Mouse (Mus musculus): ENCODE data around the gene Camk2b. TPM values are rescaled to one million over a fixed set of nuclear protein-coding genes. Genes with fewer than 3 reads are reported as not detected.

Camk2b gene
- polyA plus RNA-seq, 1 experiment from 2014 or later: 1.1 TPM

DNA sequence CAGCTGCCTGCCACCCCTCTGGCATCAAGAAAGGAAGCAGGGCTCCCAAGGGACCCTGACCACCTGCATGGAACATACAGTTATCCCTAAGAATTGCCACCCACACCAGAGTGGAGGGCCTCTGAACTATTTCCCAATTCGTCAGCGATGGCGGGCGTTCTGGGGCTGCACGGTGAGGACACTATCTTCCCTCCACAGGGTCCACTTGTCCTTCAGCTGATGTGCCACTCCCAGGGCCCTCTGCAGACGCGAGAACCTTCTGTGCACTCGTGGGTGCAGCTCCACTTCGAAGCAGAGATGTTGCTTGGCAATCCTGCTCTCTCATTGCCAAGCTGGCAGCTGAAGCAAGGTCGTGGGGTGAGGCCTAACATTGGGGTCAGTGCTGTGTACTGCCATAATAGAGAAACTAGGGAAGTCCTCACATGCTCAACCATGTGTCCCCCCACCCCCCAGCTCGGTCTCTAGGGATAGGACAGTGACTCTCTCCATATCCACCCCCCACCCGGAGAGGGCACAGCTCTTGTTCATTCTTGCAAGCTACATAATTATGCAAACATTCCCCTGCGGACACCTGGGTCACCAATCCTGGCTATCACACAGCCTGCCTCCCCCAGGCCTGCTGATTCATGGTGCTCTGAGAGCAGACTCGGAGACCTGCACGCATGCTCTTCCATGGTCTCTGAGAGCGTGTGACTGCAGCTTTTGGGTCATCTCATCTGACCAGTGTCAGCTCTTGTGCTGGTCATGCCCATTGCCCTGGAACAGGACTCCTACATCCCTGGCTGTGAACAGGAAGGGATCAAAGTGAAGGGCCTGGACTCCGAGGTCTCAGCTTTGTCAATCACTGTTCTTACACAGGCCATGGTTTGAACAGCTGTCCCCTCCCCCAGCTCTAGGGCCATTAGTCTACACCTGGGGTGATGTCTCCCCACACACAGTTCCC, 45.0 kb downstream of the Camk2b start:
- Histone ChIP-seq H3K4me2 (ENCODE audit: low read depth, low read length) (no peak overlapping the region), H3K4me3 (ENCODE audit: low read length) (no peak overlapping the region), H3K27ac (ENCODE audit: low read length) (no peak overlapping the region), H3K27me3 (ENCODE audit: control insufficient read depth, insufficient read depth, low read depth, low read length) (no peaks in the 10 kb centered on the region), H3K9me3 (ENCODE audit: control insufficient read depth, low read length) (no peaks in the 10 kb centered on the region), H3K4me1 (replicated peaks; ENCODE audit: control insufficient read depth, insufficient read depth, low read length) (no peaks in the 10 kb centered on the region), H3K9ac (ENCODE audit: low read length) (no peak overlapping the region), H3K36me3 (ENCODE audit: control insufficient read depth, insufficient read depth, low read length) (no peaks in the 10 kb centered on the region)
- WGBS: 66% methylated on average over 17 of the region's 17 CpGs
- ATAC-seq (ENCODE audit: low read depth): no peak

GRCm38 (mm10) chr11:6020360-6020759, 45.8 kb downstream of the Camk2b start:
- Histone ChIP-seq H3K4me1 (replicated peaks; ENCODE audit: control insufficient read depth, insufficient read depth, low read length) (no peaks in the 10 kb centered on the region), H3K27ac (ENCODE audit: low read length) (no peak overlapping the region), H3K36me3 (ENCODE audit: control insufficient read depth, insufficient read depth, low read length) (no peaks in the 10 kb centered on the region), H3K4me3 (ENCODE audit: low read length) (no peak overlapping the region), H3K9me3 (ENCODE audit: control insufficient read depth, low read length) (no peaks in the 10 kb centered on the region), H3K4me2 (ENCODE audit: low read depth, low read length) (no peak overlapping the region), H3K9ac (ENCODE audit: low read length) (no peak overlapping the region), H3K27me3 (ENCODE audit: control insufficient read depth, insufficient read depth, low read depth, low read length) (no peaks in the 10 kb centered on the region)
- WGBS: 65% methylated on average over 5 of the region's 5 CpGs
- ATAC-seq (ENCODE audit: low read depth): no peak

- Histone ChIP-seq H3K4me2 (ENCODE audit: low read depth, low read length) (no peak overlapping the region), H3K9ac (ENCODE audit: low read length) (no peak overlapping the region), H3K4me3 (ENCODE audit: low read length) (no peak overlapping the region), H3K27ac (ENCODE audit: low read length) (no peak overlapping the region), H3K27me3 (ENCODE audit: control insufficient read depth, insufficient read depth, low read depth, low read length) (no peaks in the 10 kb centered on the region; the same call in 1 of the 2 replicates), H3K9me3 (ENCODE audit: control insufficient read depth, low read length) (no peaks in the 10 kb centered on the region), H3K36me3 (ENCODE audit: control insufficient read depth, insufficient read depth, low read length) (no peaks in the 10 kb centered on the region), H3K4me1 (replicated peaks; ENCODE audit: control insufficient read depth, insufficient read depth, low read length) (no peaks in the 10 kb centered on the region)
- no peak for ATAC-seq (ENCODE audit: low read depth)
- 48% methylated on average over 7 of the region's 7 CpGs for WGBS
These were observed 47.7 kb downstream of the Camk2b start for GRCm38 (mm10) chr11:6018218-6019010.

DNA sequence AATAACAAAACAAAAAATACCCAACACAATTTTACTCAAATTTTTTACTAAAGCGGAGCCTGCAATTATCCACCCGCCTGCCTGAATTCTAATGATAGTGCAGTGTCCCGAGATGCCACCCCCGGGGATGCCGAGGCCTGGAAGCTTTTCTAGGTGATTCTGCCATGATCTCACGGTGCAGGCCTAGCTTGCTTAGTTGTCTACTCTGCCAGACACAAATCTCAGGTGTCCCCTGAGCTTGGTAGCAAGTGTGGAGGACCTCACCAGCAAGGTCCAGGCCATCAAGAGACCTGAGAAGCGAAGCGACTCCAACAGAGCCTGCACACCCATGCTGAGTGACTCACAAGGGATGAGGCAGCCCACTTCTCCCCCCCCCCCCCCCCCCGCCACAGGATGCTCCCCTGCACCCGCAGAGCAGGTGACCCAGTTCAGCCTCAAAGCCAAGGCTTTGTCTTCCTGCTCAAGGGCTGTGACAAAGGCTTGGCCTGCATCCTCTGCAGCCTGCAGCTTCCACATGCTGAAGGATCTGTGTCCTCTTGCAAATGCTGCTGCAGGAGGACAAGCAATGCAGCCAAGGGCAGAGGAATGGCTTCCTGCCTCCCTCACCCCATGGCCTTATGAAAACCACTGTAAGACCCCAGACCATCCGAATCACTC, 48.5 kb downstream of the Camk2b start:
- no peak for ATAC-seq (ENCODE audit: low read depth)
- WGBS: 67% methylated on average over 9 of the region's 11 CpGs
- no peaks in the 10 kb centered on the region; the same call in 1 of the 2 replicates for H3K27me3 ChIP-seq (ENCODE audit: control insufficient read depth, insufficient read depth, low read depth, low read length)
- no peaks in the 10 kb centered on the region for H3K9me3 ChIP-seq (ENCODE audit: control insufficient read depth, low read length)
- no peaks in the 10 kb centered on the region for H3K4me1 ChIP-seq (replicated peaks; ENCODE audit: control insufficient read depth, insufficient read depth, low read length)
- no peak overlapping the region for H3K9ac ChIP-seq (ENCODE audit: low read length)
- no peaks in the 10 kb centered on the region for H3K36me3 ChIP-seq (ENCODE audit: control insufficient read depth, insufficient read depth, low read length)
- no peak overlapping the region for H3K27ac ChIP-seq (ENCODE audit: low read length)
- no peak overlapping the region for H3K4me3 ChIP-seq (ENCODE audit: low read length)
- no peak overlapping the region for H3K4me2 ChIP-seq (ENCODE audit: low read depth, low read length)

GRCm38 (mm10) chr11:6016797-6017395, 49.3 kb downstream of the Camk2b start:
- Histone ChIP-seq H3K9me3 (ENCODE audit: control insufficient read depth, low read length) (no peaks in the 10 kb centered on the region), H3K4me1 (replicated peaks; ENCODE audit: control insufficient read depth, insufficient read depth, low read length) (no peaks in the 10 kb centered on the region), H3K27me3 (ENCODE audit: control insufficient read depth, insufficient read depth, low read depth, low read length) (no peaks in the 10 kb centered on the region; the same call in 1 of the 2 replicates), H3K36me3 (ENCODE audit: control insufficient read depth, insufficient read depth, low read length) (no peaks in the 10 kb centered on the region), H3K9ac (ENCODE audit: low read length) (no peak overlapping the region), H3K27ac (ENCODE audit: low read length) (no peak overlapping the region), H3K4me3 (ENCODE audit: low read length) (no peak overlapping the region), H3K4me2 (ENCODE audit: low read depth, low read length) (no peak overlapping the region)
- ATAC-seq (ENCODE audit: low read depth): peak; percentile 40; the same call in 1 of the 2 replicates
- 45% methylated on average over 9 of the region's 9 CpGs for WGBS

GRCm38 (mm10) chr11:6016368-6016767, 49.8 kb downstream of the Camk2b start:
- H3K4me2 ChIP-seq (ENCODE audit: low read depth, low read length): no peak overlapping the region

DNA sequence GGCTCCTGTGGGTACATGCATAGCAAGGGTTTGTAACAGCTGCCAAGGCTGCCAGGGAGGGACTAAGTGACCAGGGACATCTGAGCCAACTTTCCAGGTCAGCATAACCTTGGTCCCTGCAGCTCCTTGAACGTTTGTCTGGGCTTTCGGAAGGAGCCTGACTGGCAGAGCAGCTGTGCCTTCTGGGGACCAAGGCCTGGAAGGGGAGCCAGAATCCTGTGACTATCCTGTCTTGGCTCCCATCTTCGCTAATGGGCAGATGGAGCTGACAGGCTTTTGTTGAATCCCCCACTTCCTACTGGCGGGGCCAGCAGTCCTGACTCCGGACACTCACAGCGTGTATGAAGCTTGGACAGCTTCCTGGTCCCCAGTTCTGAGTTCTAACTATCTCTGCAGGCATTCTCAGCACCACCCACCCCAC, 51.1 kb downstream of the Camk2b start:
- H3K27me3 ChIP-seq (ENCODE audit: control insufficient read depth, insufficient read depth, low read depth, low read length): no peaks in the 10 kb centered on the region; the same call in 1 of the 2 replicates
- H3K36me3 ChIP-seq (ENCODE audit: control insufficient read depth, insufficient read depth, low read length): no peaks in the 10 kb centered on the region
- no peaks in the 10 kb centered on the region for H3K4me1 ChIP-seq (replicated peaks; ENCODE audit: control insufficient read depth, insufficient read depth, low read length)
- H3K4me2 ChIP-seq (ENCODE audit: low read depth, low read length): no peak overlapping the region
- ATAC-seq (ENCODE audit: low read depth): no peak
- H3K9ac ChIP-seq (ENCODE audit: low read length): no peak overlapping the region
- no peak overlapping the region for H3K27ac ChIP-seq (ENCODE audit: low read length)
- no peaks in the 10 kb centered on the region for H3K9me3 ChIP-seq (ENCODE audit: control insufficient read depth, low read length)
- 68% methylated on average over 6 of the region's 6 CpGs for whole genome bisulfite sequencing
- H3K4me3 ChIP-seq (ENCODE audit: low read length): no peak overlapping the region

More at GRCm38 (mm10) chr11:6016368-6016767, 49.8 kb downstream of the Camk2b start:
- Histone ChIP-seq H3K4me1 (replicated peaks; ENCODE audit: control insufficient read depth, insufficient read depth, low read length) (no peaks in the 10 kb centered on the region), H3K9me3 (ENCODE audit: control insufficient read depth, low read length) (no peaks in the 10 kb centered on the region), H3K4me3 (ENCODE audit: low read length) (no peak overlapping the region), H3K36me3 (ENCODE audit: control insufficient read depth, insufficient read depth, low read length) (no peaks in the 10 kb centered on the region), H3K9ac (ENCODE audit: low read length) (no peak overlapping the region), H3K27ac (ENCODE audit: low read length) (no peak overlapping the region), H3K27me3 (ENCODE audit: control insufficient read depth, insufficient read depth, low read depth, low read length) (no peaks in the 10 kb centered on the region; the same call in 1 of the 2 replicates)
- ATAC-seq (ENCODE audit: low read depth): no peak
- 3% methylated on average over 2 of the region's 3 CpGs for WGBS

GRCm38 (mm10) chr11:6013359-6013758, 52.8 kb downstream of the Camk2b start:
- Histone ChIP-seq H3K27me3 (ENCODE audit: control insufficient read depth, insufficient read depth, low read depth, low read length) (no peaks in the 10 kb centered on the region; the same call in 1 of the 2 replicates), H3K27ac (ENCODE audit: low read length) (no peak overlapping the region), H3K4me2 (ENCODE audit: low read depth, low read length) (no peak overlapping the region), H3K4me3 (ENCODE audit: low read length) (no peak overlapping the region), H3K4me1 (replicated peaks; ENCODE audit: control insufficient read depth, insufficient read depth, low read length) (no peaks in the 10 kb centered on the region), H3K36me3 (ENCODE audit: control insufficient read depth, insufficient read depth, low read length) (no peaks in the 10 kb centered on the region), H3K9ac (ENCODE audit: low read length) (no peak overlapping the region), H3K9me3 (ENCODE audit: control insufficient read depth, low read length) (no peaks in the 10 kb centered on the region)
- no peak for ATAC-seq (ENCODE audit: low read depth)
- WGBS: 46% methylated on average over 2 of the region's 2 CpGs

Measured in lung, embryonic 16.5 days (tissue).